Mouse (Mus musculus) intestine, embryonic 14.5 days (tissue): ENCODE results near the gene Tlx1. TPM values are rescaled to one million over a fixed set of nuclear protein-coding genes. Genes with fewer than 3 reads are reported as not detected.

Experiments
- ATAC-seq: fragments of 200-750 bp; cut with Nextera tagmentation; replicated peaks from 2 replicates; pipeline ENCODE4 v1.8.0; 2017; ENCODE audit warnings: low read depth, moderate number of reproducible peaks, moderate TSS enrichment, moderate library complexity; ENCODE audit not compliant: low FRiP score, low TSS enrichment
- DNase-seq: peaks from one replicate; pipeline ENCODE4 v3.0.0-alpha.2; 2018; ENCODE audit warnings: low spot score
- H3K27ac ChIP-seq: fragments of 300-500 bp; sonication (generic); 2 replicates; pipeline ENCODE4 v1.5.1; 2014; ENCODE audit warnings: low read depth, mild to moderate bottlenecking, control low read depth
- H3K27me3 ChIP-seq: fragments of 300-500 bp; sonication (generic); replicated peaks from 2 replicates; pipeline ENCODE4 v1.6.1; 2014; ENCODE audit warnings: low read length, control low read depth; ENCODE audit not compliant: control insufficient read depth, insufficient read depth
- H3K36me3 ChIP-seq: fragments of 300-500 bp; sonication (generic); 2 replicates; pipeline ENCODE4 v1.6.1; 2014; ENCODE audit warnings: low read length, control low read depth; ENCODE audit not compliant: control insufficient read depth, insufficient read depth
- H3K4me1 ChIP-seq: fragments of 300-500 bp; sonication (generic); replicated peaks from 2 replicates; pipeline ENCODE4 v1.6.1; 2014; ENCODE audit warnings: low read length, control low read depth, mixed read lengths; ENCODE audit not compliant: control insufficient read depth, insufficient read depth
- H3K4me2 ChIP-seq: fragments of 300-500 bp; sonication (generic); 2 replicates; pipeline ENCODE4 v1.6.1; 2014; ENCODE audit warnings: low read length
- H3K4me3 ChIP-seq: fragments of 300-500 bp; sonication (generic); 2 replicates; pipeline ENCODE4 v1.5.1; 2014; ENCODE audit warnings: low read depth, low read length, control low read depth, mixed read lengths
- H3K9ac ChIP-seq: fragments of 300-500 bp; sonication (generic); 2 replicates; pipeline ENCODE4 v1.6.1; 2014; ENCODE audit warnings: mild to moderate bottlenecking, low read length
- H3K9me3 ChIP-seq: fragments of 300-500 bp; sonication (generic); 2 replicates; pipeline ENCODE4 v1.6.1; 2016; ENCODE audit warnings: low read length, control low read depth; ENCODE audit not compliant: control insufficient read depth
- WGBS: fragments of 180-500 bp; shearing (Covaris S2); extraction: QIAGEN DNeasy Blood & Tissue Kit; methylation state at CpG from one replicate; pipeline ENCODE4 v1.1.7; 2014; 5-methylcytosine and 5-hydroxymethylcytosine counted together
- polyA plus RNA-seq: library from polyadenylated mRNA; unstranded; fragments of >200 nt; fragmentation: Nextera tagmentation; extraction: Ambion mirVana; gene quantifications from 2 replicates; pipeline ENCODE4 v1.2.1, GENCODE M21; 2014

The Tlx1 gene
- polyA plus RNA-seq, 1 experiment from 2014 or later, result 0.16 TPM

DNA sequence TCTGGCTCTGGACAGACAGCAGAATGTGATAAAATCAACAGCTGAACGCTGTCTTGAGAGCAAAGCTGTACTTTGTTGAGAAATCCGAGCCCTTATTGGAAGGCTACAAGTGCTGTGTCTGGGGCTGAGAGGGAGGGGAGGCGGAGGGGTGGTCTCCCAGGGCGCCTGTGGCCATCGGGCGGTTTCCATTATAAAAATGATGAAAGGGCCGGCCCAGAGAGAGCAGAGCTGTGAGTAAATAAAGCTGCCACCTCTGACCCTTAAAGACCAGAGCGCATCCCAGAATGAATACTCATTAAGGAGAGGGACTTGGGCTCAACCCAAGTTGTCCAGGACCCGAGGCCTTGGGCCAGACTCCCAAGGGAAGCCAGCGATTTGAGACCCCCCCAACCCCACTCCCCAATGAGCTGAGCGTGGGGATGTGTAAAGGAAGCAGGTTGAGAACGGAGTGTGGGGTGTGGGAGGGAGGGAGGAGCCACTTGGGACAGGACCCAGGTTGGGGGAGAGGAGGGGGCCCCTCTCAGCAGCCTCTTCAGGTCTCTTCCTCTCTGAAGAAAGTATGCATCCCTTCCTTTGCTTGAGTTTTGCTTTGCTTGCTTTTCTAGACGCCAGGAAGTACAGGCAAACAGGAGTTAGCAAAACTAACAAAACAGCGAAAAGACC is 18.4 kb upstream of the Tlx1 start:
- peaks cover 56% of the 10 kb centered on the region for H3K27me3 ChIP-seq
- H3K9me3 ChIP-seq, result no peaks in the 10 kb centered on the region
- no peaks in the 10 kb centered on the region for H3K36me3 ChIP-seq
- no peak overlapping the region for H3K4me2 ChIP-seq
- H3K4me3 ChIP-seq, result no peak overlapping the region
- ATAC-seq, result no peak
- peaks cover 3% of the 10 kb centered on the region; the same call in 1 of the 2 replicates for H3K4me1 ChIP-seq
- 18% methylated on average over 14 of the region's 14 CpGs for WGBS
- H3K9ac ChIP-seq, result no peak overlapping the region
- H3K27ac ChIP-seq, result no peak overlapping the region
- DNase-seq, result no peak

DNA sequence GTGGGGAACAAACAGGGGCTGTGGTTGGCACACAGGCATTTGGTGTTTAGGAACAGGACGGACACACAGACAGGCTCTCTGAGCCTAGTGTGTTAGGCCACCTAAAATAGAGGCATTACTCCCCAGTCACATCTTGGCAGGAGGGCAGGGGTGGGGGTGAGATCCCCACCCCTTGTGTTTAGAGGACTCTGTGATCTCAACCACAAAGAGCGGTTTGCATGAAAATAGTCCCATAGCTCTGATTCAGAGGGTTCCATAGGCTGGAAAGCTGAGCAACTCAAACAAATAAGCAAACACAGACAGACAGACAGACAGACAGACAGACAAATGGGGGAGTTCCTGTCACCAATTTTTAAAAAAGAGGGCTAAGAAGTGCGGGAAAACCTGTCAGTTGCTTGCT is 7.9 kb upstream of the Tlx1 start:
- DNase-seq (no peak), ATAC-seq (no peak)
- peaks cover 94% of the 10 kb centered on the region for H3K27me3 ChIP-seq
- H3K9me3 ChIP-seq, result no peaks in the 10 kb centered on the region
- H3K36me3 ChIP-seq, result no peaks in the 10 kb centered on the region
- WGBS, result 3% methylated on average over 3 of the region's 3 CpGs
- H3K4me1 ChIP-seq, result 0 out of 2 replicates have a peak, but pooled peaks cover 3% of the 10 kb centered on the region
- H3K4me3 ChIP-seq, result no peak overlapping the region
- H3K9ac ChIP-seq, result no peak overlapping the region
- no peak overlapping the region for H3K4me2 ChIP-seq
- no peak overlapping the region for H3K27ac ChIP-seq

DNA sequence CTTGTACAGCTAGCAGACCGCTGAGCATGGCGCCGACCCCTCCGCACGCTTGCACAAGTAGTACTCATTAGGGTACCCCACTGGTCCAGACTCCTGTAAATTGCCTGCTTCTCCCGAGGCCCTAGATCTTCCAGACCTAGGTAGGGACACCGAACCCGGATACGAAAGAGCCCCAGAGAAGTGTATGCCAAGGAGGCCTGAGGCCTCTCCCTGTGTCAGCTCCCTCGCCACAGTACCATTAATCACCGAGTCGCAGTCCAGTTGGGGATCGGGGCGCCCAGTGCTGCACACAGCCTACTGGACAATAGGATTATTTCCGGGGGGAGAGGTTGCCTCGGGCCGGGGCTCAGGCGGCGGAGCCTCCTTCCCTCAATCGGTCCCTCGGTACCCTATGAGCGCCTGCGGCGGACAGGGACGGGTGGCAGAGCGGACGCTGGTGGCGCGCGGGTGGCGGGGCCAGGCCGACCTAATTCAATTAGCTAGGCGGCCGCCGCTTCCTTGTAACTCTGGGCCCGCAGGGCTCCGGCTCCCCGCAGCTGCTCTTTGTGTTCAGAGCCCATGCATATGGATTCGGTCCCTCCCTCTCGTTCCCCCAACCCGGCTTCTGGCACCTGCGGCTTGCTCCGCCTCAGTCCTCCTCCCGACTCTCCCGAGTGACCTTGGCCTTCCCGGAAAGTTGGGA is 7.1 kb upstream of the Tlx1 start:
- H3K4me3 ChIP-seq, result no peak overlapping the region
- H3K9ac ChIP-seq, result no peak overlapping the region
- H3K36me3 ChIP-seq, result no peaks in the 10 kb centered on the region
- H3K4me2 ChIP-seq, result 0 out of 2 replicates have a peak overlapping the region, but pooled peaks have one; percentile 8
- 2% methylated on average over 46 of the region's 46 CpGs for WGBS
- H3K27ac ChIP-seq, result no peak overlapping the region
- DNase-seq, result peak; percentile 64
- H3K27me3 ChIP-seq, result peaks cover 100% of the 10 kb centered on the region
- no peak for ATAC-seq
- H3K9me3 ChIP-seq, result 0 out of 2 replicates have a peak, but pooled peaks cover 5% of the 10 kb centered on the region
- 0 out of 2 replicates have a peak, but pooled peaks cover 3% of the 10 kb centered on the region for H3K4me1 ChIP-seq

DNA sequence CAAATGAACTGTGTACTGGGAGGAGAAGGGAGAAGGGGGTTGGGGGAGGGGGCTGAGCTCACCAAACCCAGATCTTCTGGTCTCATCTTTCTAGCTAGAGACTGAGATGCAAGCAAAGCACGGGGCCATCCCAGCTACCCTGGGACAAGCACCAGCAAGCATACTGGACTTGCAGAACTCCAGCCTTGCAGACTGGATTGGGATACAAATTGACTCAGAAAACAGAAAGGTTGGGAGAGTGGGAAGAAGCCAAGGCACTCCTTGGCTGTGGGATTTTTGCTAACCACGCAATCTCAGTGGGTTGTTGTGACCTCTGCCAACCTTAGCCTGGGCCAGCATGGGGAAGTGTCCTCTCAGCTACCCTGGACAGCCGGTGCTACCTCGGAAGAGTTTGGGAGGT is 3.4 kb upstream of the Tlx1 start:
- no peak for DNase-seq
- 2% methylated on average over 4 of the region's 4 CpGs for WGBS
- no peak overlapping the region for H3K4me2 ChIP-seq
- H3K4me1 ChIP-seq, result 0 out of 2 replicates have a peak, but pooled peaks cover 8% of the 10 kb centered on the region
- peaks cover 99% of the 10 kb centered on the region for H3K27me3 ChIP-seq
- ATAC-seq, result no peak
- no peak overlapping the region for H3K27ac ChIP-seq
- no peak overlapping the region for H3K9ac ChIP-seq
- no peak overlapping the region for H3K4me3 ChIP-seq
- H3K9me3 ChIP-seq, result 0 out of 2 replicates have a peak, but pooled peaks cover 5% of the 10 kb centered on the region
- no peaks in the 10 kb centered on the region for H3K36me3 ChIP-seq

DNA sequence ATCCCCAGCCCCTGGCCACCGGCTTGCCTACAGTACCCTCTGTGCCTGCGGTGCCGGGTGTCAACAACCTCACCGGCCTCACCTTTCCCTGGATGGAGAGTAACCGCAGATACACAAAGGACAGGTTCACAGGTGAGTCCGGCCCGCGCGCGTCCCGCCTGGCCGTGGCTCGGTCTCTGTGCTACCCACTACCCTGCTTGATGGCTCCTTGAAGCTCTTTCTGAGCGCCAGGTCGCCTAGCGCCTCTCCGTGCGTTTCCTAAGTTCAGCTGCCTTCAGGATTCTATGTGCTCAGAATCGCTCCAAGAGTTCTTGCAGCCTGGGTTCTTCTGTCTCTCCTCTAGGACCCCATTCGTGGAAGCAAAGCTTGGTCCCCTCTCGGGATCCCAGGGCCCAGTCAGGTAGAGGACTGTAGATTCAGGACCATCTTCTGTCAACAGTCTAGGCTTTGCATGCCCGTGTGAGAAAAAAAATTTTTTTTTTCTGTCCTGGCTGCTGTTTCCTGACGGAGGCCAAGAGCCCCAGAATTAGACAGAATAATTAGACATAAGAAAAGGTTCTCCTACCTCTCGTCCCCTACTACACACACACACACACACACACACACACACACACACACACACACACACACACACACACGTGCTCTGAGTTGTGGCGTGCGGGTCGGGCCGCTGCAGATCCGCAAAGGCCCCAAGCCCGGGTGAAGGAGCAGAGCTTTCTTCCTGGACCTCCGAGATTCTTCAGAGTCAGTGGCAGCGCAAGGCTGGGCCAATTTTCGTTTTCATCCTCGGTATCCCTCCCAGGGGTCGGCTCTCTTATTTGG is 1.1 kb downstream of the Tlx1 start:
- H3K9me3 ChIP-seq, result 0 out of 2 replicates have a peak, but pooled peaks cover 5% of the 10 kb centered on the region
- no peak overlapping the region for H3K4me3 ChIP-seq
- no peak overlapping the region for H3K9ac ChIP-seq
- H3K4me1 ChIP-seq, result 0 out of 2 replicates have a peak, but pooled peaks cover 4% of the 10 kb centered on the region
- WGBS, result under 1% methylated on average over 36 of the region's 36 CpGs
- DNase-seq, result no peak
- no peaks in the 10 kb centered on the region for H3K36me3 ChIP-seq
- H3K4me2 ChIP-seq, result no peak overlapping the region
- no peak overlapping the region for H3K27ac ChIP-seq
- no peak for ATAC-seq
- peaks cover 99% of the 10 kb centered on the region for H3K27me3 ChIP-seq

DNA sequence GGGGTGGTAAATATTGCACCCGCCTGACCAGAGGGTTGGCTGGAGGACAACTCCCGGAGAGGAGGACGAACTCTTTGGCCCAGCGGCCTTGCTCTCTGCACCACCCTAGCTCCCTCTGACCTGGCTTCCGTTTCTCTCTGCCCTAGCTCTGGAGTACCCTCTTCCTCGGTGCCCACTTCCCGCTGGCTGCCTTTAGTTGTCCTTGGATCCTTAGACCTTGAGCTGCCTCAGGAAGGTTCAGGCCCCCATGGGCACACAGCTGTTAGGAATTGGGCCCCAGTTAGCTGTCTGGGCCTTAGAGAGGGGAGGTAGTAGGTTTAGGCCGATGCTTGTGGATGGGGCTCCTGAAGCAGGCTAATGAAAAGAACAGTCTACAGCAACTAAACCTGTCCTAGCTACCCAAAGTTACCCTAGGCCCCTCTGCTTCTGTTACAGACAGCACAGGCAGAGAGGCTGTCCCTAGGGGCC is 1.7 kb downstream of the Tlx1 start:
- H3K4me1 ChIP-seq, result 0 out of 2 replicates have a peak, but pooled peaks cover 4% of the 10 kb centered on the region
- no peaks in the 10 kb centered on the region for H3K36me3 ChIP-seq
- H3K4me2 ChIP-seq, result no peak overlapping the region
- 4% methylated on average over 8 of the region's 8 CpGs for WGBS
- ATAC-seq (no peak), DNase-seq (no peak)
- no peak overlapping the region for H3K4me3 ChIP-seq
- H3K27ac ChIP-seq, result no peak overlapping the region
- H3K9me3 ChIP-seq, result 0 out of 2 replicates have a peak, but pooled peaks cover 5% of the 10 kb centered on the region
- no peak overlapping the region for H3K9ac ChIP-seq
- H3K27me3 ChIP-seq, result peaks cover 99% of the 10 kb centered on the region

DNA sequence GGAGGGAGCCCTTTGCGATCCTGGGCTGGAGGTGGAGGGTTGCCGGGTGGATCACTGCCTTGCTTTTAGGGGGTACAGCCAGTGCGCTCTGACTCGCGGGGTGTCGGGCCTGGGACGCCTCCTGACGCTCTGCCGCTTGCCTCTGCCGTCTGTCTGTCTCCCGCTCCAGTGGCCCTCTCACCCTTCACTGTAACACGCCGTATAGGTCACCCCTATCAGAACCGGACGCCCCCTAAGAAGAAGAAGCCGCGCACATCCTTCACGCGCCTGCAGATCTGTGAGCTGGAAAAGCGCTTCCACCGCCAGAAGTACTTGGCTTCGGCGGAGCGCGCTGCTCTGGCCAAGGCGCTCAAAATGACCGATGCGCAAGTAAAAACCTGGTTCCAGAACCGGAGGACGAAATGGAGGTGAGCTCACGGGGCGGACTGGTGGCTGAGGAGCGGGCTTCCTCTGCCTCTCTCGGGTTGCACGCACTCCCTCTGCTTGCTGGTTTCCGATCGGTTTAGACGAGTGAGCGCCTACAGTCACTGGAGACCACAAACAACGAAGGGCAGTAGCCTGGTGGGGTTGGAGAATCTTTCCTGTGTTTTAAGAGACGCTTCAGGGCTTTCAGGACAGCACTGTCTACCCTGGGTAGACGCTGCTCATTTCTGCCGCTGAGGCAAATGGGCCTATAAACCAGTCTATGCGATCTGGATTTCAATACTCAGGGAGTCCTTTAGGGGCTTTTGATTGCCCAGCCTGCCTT is 3.0 kb downstream of the Tlx1 start:
- H3K9me3 ChIP-seq, result no peaks in the 10 kb centered on the region
- H3K27ac ChIP-seq, result no peak overlapping the region
- 0 out of 2 replicates have a peak overlapping the region, but pooled peaks have one; percentile 1 for H3K4me3 ChIP-seq
- 2% methylated on average over 44 of the region's 44 CpGs for WGBS
- DNase-seq (peak; percentile 69), ATAC-seq (no peak)
- H3K4me1 ChIP-seq, result 0 out of 2 replicates have a peak, but pooled peaks cover 4% of the 10 kb centered on the region
- H3K27me3 ChIP-seq, result peaks cover 99% of the 10 kb centered on the region
- H3K9ac ChIP-seq, result no peak overlapping the region
- no peak overlapping the region for H3K4me2 ChIP-seq
- no peaks in the 10 kb centered on the region for H3K36me3 ChIP-seq

DNA sequence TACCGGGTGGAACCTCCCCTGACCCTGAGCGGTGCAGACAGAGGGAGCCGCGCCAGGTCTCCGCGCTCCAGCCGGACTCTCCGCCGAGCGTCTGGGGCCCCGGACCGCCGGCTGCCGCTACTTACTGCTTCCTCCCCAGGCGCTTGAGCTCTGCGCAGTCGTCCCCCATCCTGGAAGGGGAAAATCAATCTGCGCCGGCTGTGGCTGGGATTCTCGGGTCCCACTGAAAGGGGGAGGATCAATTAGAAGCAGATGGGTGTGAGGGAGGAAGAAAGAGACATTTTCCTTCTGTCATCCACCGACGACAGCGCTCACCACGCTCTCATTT is 3.5 kb downstream of the Tlx1 start:
- no peak for DNase-seq
- H3K4me3 ChIP-seq, result 0 out of 2 replicates have a peak overlapping the region, but pooled peaks have one; percentile 1
- H3K4me2 ChIP-seq, result no peak overlapping the region

More for the DNA sequence above, 3.5 kb downstream of the Tlx1 start:
- no peaks in the 10 kb centered on the region for H3K36me3 ChIP-seq
- H3K9ac ChIP-seq, result no peak overlapping the region
- no peaks in the 10 kb centered on the region for H3K9me3 ChIP-seq
- ATAC-seq, result no peak
- H3K27me3 ChIP-seq, result peaks cover 99% of the 10 kb centered on the region
- H3K27ac ChIP-seq, result no peak overlapping the region
- 1% methylated on average over 23 of the region's 24 CpGs for WGBS
- 0 out of 2 replicates have a peak, but pooled peaks cover 4% of the 10 kb centered on the region for H3K4me1 ChIP-seq
